Mouse (Mus musculus) embryonic facial prominence, embryonic 12.5 days (tissue): ENCODE data around the gene Itgb2. TPM values are rescaled to one million over a fixed set of nuclear protein-coding genes. Genes with fewer than 3 reads are reported as not detected.

Source experiments
- ATAC-seq: fragments of 200-750 bp; cut with Nextera tagmentation; 2 replicates; pipeline ENCODE4 v1.8.0; 2017; ENCODE audit not compliant: insufficient number of reproducible peaks, insufficient read depth, low FRiP score, low TSS enrichment
- H3K27ac ChIP-seq: fragments of 300-500 bp; sonication (generic); 2 replicates; pipeline ENCODE4 v1.5.1; 2016; ENCODE audit warnings: mild to moderate bottlenecking
- H3K27me3 ChIP-seq: fragments of 300-500 bp; sonication (generic); 2 replicates; pipeline ENCODE4 v1.6.1; 2016; ENCODE audit warnings: mild to moderate bottlenecking, moderate library complexity
- H3K36me3 ChIP-seq: fragments of 300-500 bp; sonication (generic); 2 replicates; pipeline ENCODE4 v1.6.1; 2016; ENCODE audit warnings: mild to moderate bottlenecking
- H3K4me1 ChIP-seq: fragments of 300-500 bp; sonication (generic); 2 replicates; pipeline ENCODE4 v1.6.1; 2016
- H3K4me2 ChIP-seq: fragments of 300-500 bp; sonication (generic); replicated peaks from 2 replicates; pipeline ENCODE4 v1.6.1; 2016; ENCODE audit warnings: mild to moderate bottlenecking, moderate library complexity
- H3K4me3 ChIP-seq: fragments of 300-500 bp; sonication (generic); 2 replicates; pipeline ENCODE4 v1.5.1; 2016; ENCODE audit warnings: mild to moderate bottlenecking
- H3K9ac ChIP-seq: fragments of 300-500 bp; sonication (generic); 2 replicates; pipeline ENCODE4 v1.6.1; 2016; ENCODE audit warnings: mild to moderate bottlenecking, moderate library complexity
- H3K9me3 ChIP-seq: fragments of 300-500 bp; sonication (generic); 2 replicates; pipeline ENCODE4 v1.6.1; 2016; ENCODE audit warnings: mild to moderate bottlenecking, moderate library complexity
- WGBS: fragments of 180-500 bp; shearing (Covaris S2); methylation state at CpG from one replicate; pipeline ENCODE4 v1.1.7; 2016; 5-methylcytosine and 5-hydroxymethylcytosine counted together
- polyA plus RNA-seq: library from polyadenylated mRNA; unstranded; fragments of >200 nt; fragmentation: Nextera tagmentation; extraction: Ambion mirVana; gene quantifications from 2 replicates; pipeline ENCODE4 v1.2.1, GENCODE M21; 2016

The Itgb2 gene
- polyA plus RNA-seq, 1 experiment from 2014 or later = 1.3 TPM

DNA sequence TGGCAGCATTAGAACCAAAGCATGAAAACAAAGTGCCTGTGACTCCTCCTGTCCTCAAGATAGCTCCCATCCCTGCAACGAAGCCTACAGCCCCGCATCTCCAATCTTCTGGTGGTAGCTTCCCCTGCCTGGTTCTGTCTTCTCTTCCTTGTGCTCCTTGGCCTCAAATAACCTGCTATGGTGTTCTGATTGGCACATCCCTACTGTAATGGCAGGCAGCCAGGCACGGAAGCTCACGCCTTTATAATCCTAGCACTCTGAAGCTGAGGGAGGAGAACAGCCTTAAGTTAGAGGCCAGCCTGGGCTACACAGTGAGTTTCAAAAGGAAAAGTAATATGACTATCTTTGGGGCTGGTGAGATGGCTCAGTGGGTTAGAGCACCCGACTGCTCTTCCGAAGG lies 25.9 kb upstream of the Itgb2 start:
- ATAC-seq = no peak
- WGBS = 95% methylated on average over 6 of the region's 6 CpGs
- H3K4me3 ChIP-seq = no peak overlapping the region
- H3K36me3 ChIP-seq = peaks cover 49% of the 10 kb centered on the region
- H3K4me2 ChIP-seq = no peak overlapping the region
- H3K27ac ChIP-seq = no peak overlapping the region
- H3K4me1 ChIP-seq = no peaks in the 10 kb centered on the region
- H3K9me3 ChIP-seq = no peaks in the 10 kb centered on the region
- H3K9ac ChIP-seq = no peak overlapping the region
- H3K27me3 ChIP-seq = no peaks in the 10 kb centered on the region

DNA sequence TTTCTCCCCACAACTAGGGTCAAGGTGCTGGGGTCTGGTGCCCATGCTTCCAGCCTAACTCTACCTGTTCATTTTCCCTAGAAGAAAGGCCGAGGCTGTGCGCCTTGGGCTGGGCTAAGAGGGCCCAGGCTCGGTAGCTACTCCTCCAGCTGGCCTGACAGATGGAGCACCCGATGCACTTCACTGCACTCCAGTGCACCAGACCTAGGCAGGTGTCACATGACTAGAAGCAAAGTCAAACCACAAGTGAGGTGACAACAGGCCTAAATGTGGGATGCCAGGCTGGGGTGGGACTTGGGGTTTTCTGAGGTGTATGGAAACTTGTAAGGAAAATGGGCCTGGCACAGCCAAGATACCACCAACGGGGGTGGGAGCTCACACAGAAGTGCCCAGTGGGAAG lies 23.5 kb upstream of the Itgb2 start:
- no peaks in the 10 kb centered on the region for H3K27me3 ChIP-seq
- H3K4me2 ChIP-seq = no peak overlapping the region
- H3K4me3 ChIP-seq = no peak overlapping the region
- no peaks in the 10 kb centered on the region; the same call in 1 of the 2 replicates for H3K4me1 ChIP-seq
- H3K27ac ChIP-seq = no peak overlapping the region
- H3K36me3 ChIP-seq = peaks cover 63% of the 10 kb centered on the region
- H3K9me3 ChIP-seq = no peaks in the 10 kb centered on the region
- ATAC-seq = no peak
- WGBS = 82% methylated on average over 5 of the region's 5 CpGs
- no peak overlapping the region for H3K9ac ChIP-seq

DNA sequence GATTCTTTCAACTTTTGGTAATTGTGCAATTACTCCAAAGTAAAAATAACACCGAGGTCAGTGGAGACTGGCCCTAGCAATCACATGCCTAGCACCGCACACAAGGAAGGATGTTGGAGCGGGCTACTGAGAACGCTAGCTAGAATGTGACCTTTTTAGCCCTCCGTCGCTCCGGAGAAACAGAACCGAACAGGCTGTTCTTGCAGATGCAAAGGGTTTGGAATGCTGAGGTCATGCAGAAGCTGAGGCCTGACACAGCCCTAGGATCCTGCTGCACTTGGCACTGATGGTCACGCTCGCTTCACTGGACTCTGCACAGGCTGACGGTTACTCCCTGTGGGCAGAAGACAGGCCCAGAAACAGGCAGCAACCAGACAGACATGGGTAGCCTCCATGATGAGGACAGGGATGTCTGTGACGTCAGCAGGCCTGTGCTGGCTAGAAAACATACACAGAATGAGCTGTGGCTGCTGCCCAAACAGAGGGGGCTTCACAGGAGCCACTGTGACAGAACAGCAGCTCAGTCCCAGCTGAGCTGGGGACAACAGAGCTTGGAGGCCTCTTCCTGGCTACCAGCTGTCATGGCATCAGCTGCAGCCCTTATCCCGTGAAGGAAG lies 23.0 kb upstream of the Itgb2 start:
- H3K36me3 ChIP-seq = peaks cover 66% of the 10 kb centered on the region
- WGBS = 77% methylated on average over 13 of the region's 13 CpGs
- ATAC-seq = no peak
- no peak overlapping the region for H3K4me3 ChIP-seq
- H3K27ac ChIP-seq = no peak overlapping the region
- no peaks in the 10 kb centered on the region for H3K9me3 ChIP-seq
- no peak overlapping the region for H3K4me2 ChIP-seq
- H3K27me3 ChIP-seq = no peaks in the 10 kb centered on the region
- no peaks in the 10 kb centered on the region; the same call in 1 of the 2 replicates for H3K4me1 ChIP-seq
- H3K9ac ChIP-seq = no peak overlapping the region

DNA sequence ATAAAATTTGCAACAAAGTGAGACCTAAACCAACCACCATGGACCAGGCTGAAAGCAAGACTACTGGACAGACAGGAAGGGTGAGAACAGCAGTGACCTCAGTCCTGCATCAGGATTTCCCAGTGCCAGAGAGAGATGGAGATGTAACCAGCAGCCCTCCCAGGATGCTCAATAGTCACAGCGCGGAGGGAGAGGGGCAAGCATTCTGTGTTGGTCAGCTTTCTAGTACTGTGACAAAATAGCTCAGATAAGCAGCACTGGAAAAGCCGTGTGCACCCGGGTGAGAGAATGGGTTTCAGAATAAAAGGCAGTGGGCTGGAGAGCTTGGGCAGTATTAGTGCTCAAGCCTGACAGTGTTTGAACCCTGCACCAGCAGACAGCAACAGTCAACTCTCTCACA lies 22.3 kb upstream of the Itgb2 start:
- ATAC-seq = no peak
- H3K27ac ChIP-seq = no peak overlapping the region
- 98% methylated on average over 4 of the region's 4 CpGs for WGBS

DNA sequence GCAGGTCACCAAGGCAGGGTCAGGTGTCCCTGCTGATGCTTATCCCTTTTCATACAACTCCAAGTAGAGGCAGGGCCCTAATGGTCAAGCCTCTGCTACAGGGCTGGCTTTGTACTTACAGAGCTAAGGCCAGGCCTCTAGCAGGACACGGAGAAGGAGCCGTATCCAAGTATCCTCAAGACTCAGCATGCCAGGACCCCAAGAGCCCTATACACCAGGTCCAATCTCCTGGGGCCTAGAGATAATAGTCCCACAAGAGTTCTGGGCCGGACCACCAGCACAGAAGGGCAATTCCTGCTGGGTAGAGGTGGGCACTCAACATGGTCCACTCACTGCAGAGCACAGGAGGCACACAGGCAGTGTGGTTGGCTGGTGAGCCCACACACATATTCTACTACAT lies 21.3 kb upstream of the Itgb2 start:
- 97% methylated on average over 3 of the region's 3 CpGs for WGBS
- no peak for ATAC-seq
- peaks cover 70% of the 10 kb centered on the region for H3K36me3 ChIP-seq
- no peaks in the 10 kb centered on the region for H3K27me3 ChIP-seq
- no peak overlapping the region for H3K9ac ChIP-seq
- no peak overlapping the region for H3K4me3 ChIP-seq
- no peaks in the 10 kb centered on the region; the same call in 1 of the 2 replicates for H3K4me1 ChIP-seq
- H3K27ac ChIP-seq = no peak overlapping the region
- H3K4me2 ChIP-seq = no peak overlapping the region
- no peaks in the 10 kb centered on the region for H3K9me3 ChIP-seq

More for the DNA sequence above, 22.3 kb upstream of the Itgb2 start:
- Histone ChIP-seq H3K4me3 (no peak overlapping the region), H3K4me2 (no peak overlapping the region), H3K9ac (no peak overlapping the region), H3K27me3 (no peaks in the 10 kb centered on the region), H3K36me3 (peaks cover 69% of the 10 kb centered on the region), H3K9me3 (no peaks in the 10 kb centered on the region), H3K4me1 (no peaks in the 10 kb centered on the region; the same call in 1 of the 2 replicates)

DNA sequence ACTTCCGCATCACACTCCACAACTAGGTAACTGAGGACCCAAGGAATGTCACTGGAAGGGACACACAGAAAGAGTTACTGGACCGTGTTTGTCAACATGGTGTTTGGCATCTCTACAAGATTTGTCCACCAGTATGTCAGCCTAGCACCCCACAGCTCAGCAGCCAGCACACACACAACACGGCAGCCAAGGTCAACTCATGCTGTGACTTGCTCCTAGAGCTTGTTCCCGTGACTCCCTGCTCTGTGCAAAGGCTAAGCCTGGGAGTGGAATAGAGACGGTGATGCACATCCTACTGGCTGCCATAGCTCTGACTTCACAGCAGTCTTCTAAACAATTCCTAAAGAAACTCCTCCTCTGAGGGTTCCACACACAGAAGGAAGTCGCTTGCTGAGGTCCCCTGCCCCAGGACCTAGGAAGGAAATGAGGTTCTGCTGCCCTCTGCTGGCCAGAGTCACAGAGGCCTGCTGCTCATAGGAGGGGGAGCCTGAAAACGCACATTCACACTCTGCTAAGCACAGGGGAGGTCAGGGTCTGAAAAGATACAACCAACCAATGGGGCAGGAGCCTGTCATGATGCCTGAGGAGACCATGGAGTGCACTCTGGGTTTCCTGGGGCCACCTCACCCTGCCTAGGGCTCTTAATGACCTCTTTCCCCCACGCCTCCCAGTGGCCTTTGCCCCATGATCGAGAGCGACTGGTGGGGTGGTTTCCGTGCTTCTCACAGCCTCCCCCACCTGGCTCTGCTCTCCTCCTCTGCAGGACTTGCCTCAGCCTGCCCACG lies 20.5 kb upstream of the Itgb2 start:
- Histone ChIP-seq H3K9me3 (no peaks in the 10 kb centered on the region), H3K9ac (peak overlapping the region; percentile 24; the same call in 1 of the 2 replicates), H3K27ac (no peak overlapping the region), H3K36me3 (peaks cover 69% of the 10 kb centered on the region), H3K4me1 (peaks cover 6% of the 10 kb centered on the region), H3K27me3 (no peaks in the 10 kb centered on the region), H3K4me2 (no peak overlapping the region), H3K4me3 (no peak overlapping the region)
- 46% methylated on average over 12 of the region's 12 CpGs for WGBS
- ATAC-seq = peak; percentile 74

DNA sequence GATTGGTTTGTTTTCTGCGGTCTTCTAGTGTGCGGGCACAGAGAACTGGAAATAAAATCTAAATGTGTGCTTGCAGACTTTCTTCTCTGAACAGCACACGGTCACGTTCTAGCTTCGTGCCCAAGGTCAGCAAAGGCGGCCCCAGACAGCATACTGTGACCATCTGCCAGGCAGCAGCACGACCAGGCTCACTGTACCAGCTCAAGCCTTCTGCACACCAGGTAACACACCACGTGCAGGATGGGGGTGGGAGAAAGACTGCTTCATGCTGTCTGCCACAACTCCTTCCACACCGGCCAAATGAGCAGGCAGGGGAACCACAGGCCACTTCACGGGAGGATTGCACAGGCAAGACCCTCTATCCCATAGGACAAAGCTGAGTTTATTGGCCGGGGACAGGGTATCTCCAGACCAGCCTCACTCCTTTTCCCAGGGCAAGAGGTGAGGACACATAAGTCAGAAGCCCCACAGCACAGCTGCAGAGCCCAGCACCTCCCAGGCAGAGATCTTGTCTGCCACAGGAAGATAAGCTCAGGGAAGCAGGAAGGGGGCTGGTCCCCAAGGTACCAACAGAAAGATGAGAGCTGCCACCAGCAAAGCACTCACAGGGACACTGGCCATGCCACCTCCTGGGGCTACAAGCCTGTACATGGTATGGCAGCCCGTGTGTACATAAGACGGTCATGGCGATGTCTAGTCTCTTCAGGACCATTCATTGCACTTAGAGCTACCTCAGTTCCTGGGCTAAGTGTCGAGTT lies 19.6 kb upstream of the Itgb2 start:
- no peak overlapping the region for H3K4me3 ChIP-seq
- peaks cover 68% of the 10 kb centered on the region for H3K36me3 ChIP-seq
- H3K4me2 ChIP-seq = no peak overlapping the region
- H3K9ac ChIP-seq = peak overlapping the region; percentile 24; the same call in 1 of the 2 replicates
- ATAC-seq = no peak
- no peaks in the 10 kb centered on the region for H3K9me3 ChIP-seq
- no peaks in the 10 kb centered on the region for H3K27me3 ChIP-seq
- H3K27ac ChIP-seq = no peak overlapping the region
- 82% methylated on average over 15 of the region's 15 CpGs for WGBS
- peaks cover 12% of the 10 kb centered on the region for H3K4me1 ChIP-seq

DNA sequence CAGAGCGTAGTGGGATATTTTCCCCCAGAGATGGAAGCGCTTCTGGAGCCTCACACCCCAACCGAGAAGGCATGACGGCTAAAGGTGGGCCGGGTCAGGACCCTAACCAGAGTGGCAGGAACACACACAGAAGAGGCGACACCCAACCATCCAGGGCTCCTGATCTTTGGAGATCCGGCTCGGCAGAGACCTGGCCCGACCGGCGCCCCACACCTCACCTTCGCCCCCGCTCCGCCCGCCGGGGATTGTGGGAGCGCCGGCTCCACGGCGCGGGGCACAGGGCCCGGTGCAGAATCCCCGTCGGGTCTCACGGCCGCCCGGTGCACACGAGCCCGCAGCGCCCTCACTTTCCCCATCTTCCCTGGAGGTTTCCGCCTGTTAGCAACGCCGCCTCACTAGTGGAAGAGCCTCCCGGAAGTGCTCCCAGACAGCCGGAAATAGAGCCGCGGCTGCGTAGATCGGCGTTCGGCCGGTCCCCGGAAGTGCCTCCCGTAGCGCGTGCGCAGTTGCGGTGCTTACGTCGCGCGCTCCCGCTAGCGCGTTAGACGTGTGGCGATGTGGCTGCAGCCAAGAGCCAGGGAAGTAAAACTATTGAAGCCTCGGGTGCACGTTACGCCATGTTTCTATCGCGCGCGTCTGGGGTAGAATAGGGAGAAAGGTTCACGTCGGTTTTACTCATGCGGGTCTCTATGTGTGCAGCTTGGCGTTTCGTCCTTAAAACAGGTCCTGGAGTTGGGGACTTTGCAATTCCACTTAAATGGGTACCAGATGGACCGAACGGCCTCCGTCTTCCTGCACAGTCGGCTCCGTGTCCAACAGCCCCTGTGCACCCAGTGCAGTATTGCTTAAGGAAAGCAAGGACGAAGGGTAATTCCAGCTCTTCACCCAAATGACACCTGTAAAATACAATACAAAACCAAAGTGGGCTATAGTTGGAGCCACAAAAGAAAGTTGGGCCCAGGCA lies 14.4 kb upstream of the Itgb2 start, which contains the start of gene Fam207a:
Fam207a (minus strand) TSS at position 401 of the 964 bp plus-strand sequence.
- ATAC-seq = peak; percentile 88
- Histone ChIP-seq H3K27me3 (no peaks in the 10 kb centered on the region), H3K4me2 (peak within 1 kb of the TSS; percentile 85), H3K9ac (peak within 1 kb of the TSS; percentile 90), H3K4me3 (peak within 1 kb of the TSS; percentile 92), H3K36me3 (peaks cover 34% of the 10 kb centered on the region), H3K4me1 (peaks cover 26% of the 10 kb centered on the region), H3K27ac (peak within 1 kb of the TSS; percentile 80), H3K9me3 (no peaks in the 10 kb centered on the region)
- under 1% methylated on average over 75 of the region's 75 CpGs for WGBS

DNA sequence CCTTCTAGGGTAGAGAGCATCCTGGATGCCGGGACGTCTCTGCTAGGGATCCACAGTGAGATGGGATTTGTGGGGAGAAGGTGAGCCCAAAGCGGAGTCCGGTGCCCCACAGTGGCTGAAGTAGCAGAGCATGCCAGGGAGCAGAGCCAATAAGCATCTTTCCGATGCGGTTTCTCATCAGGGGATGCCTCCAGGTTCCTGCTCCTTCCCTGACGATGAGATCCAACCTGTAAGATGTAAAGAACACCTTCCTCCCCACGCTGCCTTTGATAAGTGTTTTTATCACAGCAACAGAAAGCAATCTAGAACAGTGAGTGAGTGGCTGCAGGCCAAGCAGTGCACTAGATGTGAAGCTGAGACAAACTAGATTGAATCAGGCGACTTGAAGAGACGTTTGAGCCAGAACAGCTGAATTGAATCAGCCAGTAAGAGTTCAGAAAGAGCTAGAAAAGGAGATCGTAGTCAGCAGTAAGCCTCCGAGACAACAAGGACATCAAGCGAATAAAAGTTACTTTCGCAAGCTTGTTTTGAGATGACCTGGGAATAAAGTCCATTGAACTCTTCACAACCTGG lies 13.6 kb upstream of the Itgb2 start:
- WGBS = 42% methylated on average over 14 of the region's 14 CpGs
- Histone ChIP-seq H3K4me3 (peak overlapping the region; percentile 92), H3K9me3 (no peaks in the 10 kb centered on the region), H3K27me3 (no peaks in the 10 kb centered on the region), H3K27ac (peak overlapping the region; percentile 80), H3K4me1 (peaks cover 26% of the 10 kb centered on the region), H3K9ac (peak overlapping the region; percentile 90), H3K4me2 (peak overlapping the region; percentile 85), H3K36me3 (peaks cover 26% of the 10 kb centered on the region)
- no peak for ATAC-seq

DNA sequence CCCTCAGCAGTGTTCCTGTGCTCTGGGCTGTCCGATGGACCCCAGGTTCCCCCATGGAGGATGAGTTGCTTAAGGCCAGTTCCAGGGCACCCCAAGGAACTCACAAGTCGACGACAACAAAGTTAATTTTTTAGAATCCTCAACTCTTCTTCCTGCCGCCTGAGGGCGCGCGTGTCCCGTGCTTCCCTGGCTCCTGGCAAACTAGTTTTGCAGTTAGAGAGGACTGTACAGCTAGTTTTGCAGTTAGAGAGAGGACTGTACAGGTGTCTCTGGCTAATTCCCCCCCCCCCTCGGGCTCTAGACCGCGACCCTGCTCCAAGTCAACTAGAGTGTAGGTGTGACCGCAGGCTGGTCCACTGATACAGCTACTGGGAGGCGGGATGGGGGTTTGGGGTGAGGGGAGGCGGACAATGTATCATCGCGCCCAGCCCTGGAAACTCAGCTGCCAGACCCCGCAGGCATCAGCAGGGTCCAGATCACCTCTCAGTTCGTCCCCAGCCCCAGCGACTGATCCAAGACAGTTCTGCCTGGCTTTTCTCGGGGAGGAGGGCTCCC lies 12.9 kb upstream of the Itgb2 start:
- Histone ChIP-seq H3K4me2 (peak overlapping the region; percentile 85), H3K4me3 (no peak overlapping the region), H3K27ac (peak overlapping the region; percentile 80; the same call in 1 of the 2 replicates), H3K9me3 (no peaks in the 10 kb centered on the region), H3K4me1 (peaks cover 27% of the 10 kb centered on the region), H3K36me3 (peaks cover 19% of the 10 kb centered on the region), H3K9ac (peak overlapping the region; percentile 90; the same call in 1 of the 2 replicates), H3K27me3 (no peaks in the 10 kb centered on the region)
- WGBS = 21% methylated on average over 20 of the region's 20 CpGs
- ATAC-seq = no peak
